Mouse (Mus musculus) lung, embryonic 16.5 days (tissue): ENCODE data around the gene Tpo. TPM values are rescaled to one million over a fixed set of nuclear protein-coding genes. Genes with fewer than 3 reads are reported as not detected.

Experiments used
- ATAC-seq: fragments of 200-750 bp; cut with Nextera tagmentation; 2 replicates; pipeline ENCODE4 v1.8.0; 2017; ENCODE audit warnings: low read depth, mild to moderate bottlenecking, moderate library complexity
- H3K27ac ChIP-seq: fragments of 300-500 bp; sonication (generic); 2 replicates; pipeline ENCODE4 v1.5.1; 2014; ENCODE audit warnings: mild to moderate bottlenecking, control low read depth, low read length
- H3K27me3 ChIP-seq: fragments of 300-500 bp; sonication (generic); 2 replicates; pipeline ENCODE4 v1.6.1; 2014; ENCODE audit warnings: low read depth, low read length, mixed read lengths; ENCODE audit not compliant: control insufficient read depth, insufficient read depth
- H3K36me3 ChIP-seq: fragments of 300-500 bp; sonication (generic); 2 replicates; pipeline ENCODE4 v1.6.1; 2014; ENCODE audit warnings: low read length; ENCODE audit not compliant: control insufficient read depth, insufficient read depth
- H3K4me1 ChIP-seq: fragments of 300-500 bp; sonication (generic); replicated peaks from 2 replicates; pipeline ENCODE4 v1.6.1; 2014; ENCODE audit warnings: low read length, mixed read lengths; ENCODE audit not compliant: control insufficient read depth, insufficient read depth
- H3K4me2 ChIP-seq: fragments of 300-500 bp; sonication (generic); 2 replicates; pipeline ENCODE4 v1.6.1; 2014; ENCODE audit warnings: low read depth, low read length, control low read depth
- H3K4me3 ChIP-seq: fragments of 300-500 bp; sonication (generic); 2 replicates; pipeline ENCODE4 v1.5.1; 2014; ENCODE audit warnings: mild to moderate bottlenecking, low read length, control low read depth
- H3K9ac ChIP-seq: fragments of 300-500 bp; sonication (generic); 2 replicates; pipeline ENCODE4 v1.6.1; 2014; ENCODE audit warnings: low read length, control low read depth
- H3K9me3 ChIP-seq: fragments of 300-500 bp; sonication (generic); 2 replicates; pipeline ENCODE4 v1.6.1; 2016; ENCODE audit warnings: low read length; ENCODE audit not compliant: control insufficient read depth
- whole genome bisulfite sequencing: fragments of 180-500 bp; shearing (Covaris S2); extraction: QIAGEN DNeasy Blood & Tissue Kit; methylation state at CpG from one replicate; pipeline ENCODE4 v1.1.7; 2014; 5-methylcytosine and 5-hydroxymethylcytosine counted together
- polyA plus RNA-seq: library from polyadenylated mRNA; unstranded; fragments of >200 nt; fragmentation: Nextera tagmentation; extraction: Ambion mirVana; gene quantifications from 2 replicates; pipeline ENCODE4 v1.2.1, GENCODE M21; 2015

Gene Tpo
- polyA plus RNA-seq, result not detected in 2 replicates

DNA sequence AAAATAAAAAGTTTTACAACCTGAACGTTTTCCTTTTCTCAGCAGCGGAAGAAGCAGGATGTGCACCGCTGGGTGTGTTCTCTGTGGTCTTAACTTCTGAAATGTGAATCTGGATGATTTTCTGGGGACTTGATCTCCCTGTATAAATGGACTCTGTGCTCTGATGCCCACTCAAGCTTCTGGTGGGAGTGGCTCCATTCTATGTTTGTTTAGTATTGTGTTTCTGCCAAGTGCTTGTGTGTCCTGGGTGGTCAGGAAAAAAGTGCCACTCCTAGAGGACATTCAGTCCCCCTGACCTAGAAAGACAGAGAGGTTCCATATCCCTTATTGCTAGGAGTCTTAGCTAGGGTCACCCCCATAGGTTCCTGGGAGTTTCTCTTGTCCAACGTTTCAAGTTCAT lies at the start of gene Tpo:
Gene Tpo (minus strand): TSS at position 101 of the 400 bp plus-strand sequence.
- H3K27ac ChIP-seq, result no peak within 1 kb of the TSS
- WGBS, result 78% methylated on average over 4 of the region's 4 CpGs
- no peaks in the 10 kb centered on the region for H3K27me3 ChIP-seq
- no peak for ATAC-seq
- no peaks in the 10 kb centered on the region for H3K4me1 ChIP-seq
- no peaks in the 10 kb centered on the region for H3K9me3 ChIP-seq
- no peak within 1 kb of the TSS for H3K4me3 ChIP-seq
- no peak within 1 kb of the TSS for H3K4me2 ChIP-seq
- H3K36me3 ChIP-seq, result no peaks in the 10 kb centered on the region
- H3K9ac ChIP-seq, result no peak within 1 kb of the TSS

DNA sequence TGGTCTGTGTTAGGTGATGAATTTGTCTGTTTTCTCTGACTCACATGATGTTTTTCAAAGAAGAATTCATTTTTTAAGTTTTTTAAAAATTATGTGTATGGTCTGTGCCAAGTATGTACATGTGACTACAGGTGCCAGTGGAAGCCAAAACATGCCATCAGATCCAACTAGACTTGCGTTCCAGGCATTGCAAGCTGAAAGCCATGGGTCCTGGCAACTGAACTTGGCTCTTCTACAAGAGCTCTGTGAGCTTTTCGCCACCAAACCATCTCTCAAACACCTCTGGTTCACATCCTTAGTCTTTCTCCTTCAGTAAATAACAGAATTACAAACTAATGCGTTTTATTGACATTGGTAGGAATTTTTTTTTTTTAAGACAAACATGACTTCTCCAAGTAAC lies 49.3 kb upstream of the Tpo start:
- Histone ChIP-seq H3K9ac (no peak overlapping the region), H3K9me3 (no peaks in the 10 kb centered on the region), H3K27me3 (no peaks in the 10 kb centered on the region), H3K36me3 (no peaks in the 10 kb centered on the region), H3K4me1 (no peaks in the 10 kb centered on the region), H3K27ac (no peak overlapping the region), H3K4me2 (no peak overlapping the region), H3K4me3 (no peak overlapping the region)
- WGBS, result 69% methylated on average over 3 of the region's 3 CpGs
- ATAC-seq, result no peak

DNA sequence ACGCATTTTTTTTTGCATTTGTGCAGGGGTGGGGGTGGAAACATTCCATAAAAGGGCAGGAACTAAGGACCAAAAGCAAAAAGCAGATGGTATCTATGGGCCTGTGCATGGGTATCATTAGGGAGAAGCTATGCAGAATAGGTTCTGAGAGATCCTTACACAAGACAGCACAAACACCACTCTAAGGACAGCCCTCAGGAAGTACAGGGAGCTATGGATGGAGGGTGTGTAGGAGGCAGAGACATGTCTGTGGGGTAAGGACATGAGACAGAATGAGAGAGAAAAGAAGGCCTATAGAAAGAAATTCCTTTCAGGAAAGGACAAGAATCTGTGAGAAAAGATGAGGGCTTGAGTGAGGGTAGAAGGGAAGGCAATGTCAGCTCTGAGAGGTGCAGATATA lies 47.2 kb upstream of the Tpo start:
- no peaks in the 10 kb centered on the region for H3K27me3 ChIP-seq
- no peak overlapping the region for H3K9ac ChIP-seq
- no peak overlapping the region for H3K27ac ChIP-seq
- no peak for ATAC-seq
- H3K9me3 ChIP-seq, result no peaks in the 10 kb centered on the region
- H3K4me2 ChIP-seq, result no peak overlapping the region
- H3K4me1 ChIP-seq, result no peaks in the 10 kb centered on the region
- 68% methylated on average over 1 of the region's 1 CpGs for WGBS
- H3K36me3 ChIP-seq, result no peaks in the 10 kb centered on the region
- H3K4me3 ChIP-seq, result no peak overlapping the region

DNA sequence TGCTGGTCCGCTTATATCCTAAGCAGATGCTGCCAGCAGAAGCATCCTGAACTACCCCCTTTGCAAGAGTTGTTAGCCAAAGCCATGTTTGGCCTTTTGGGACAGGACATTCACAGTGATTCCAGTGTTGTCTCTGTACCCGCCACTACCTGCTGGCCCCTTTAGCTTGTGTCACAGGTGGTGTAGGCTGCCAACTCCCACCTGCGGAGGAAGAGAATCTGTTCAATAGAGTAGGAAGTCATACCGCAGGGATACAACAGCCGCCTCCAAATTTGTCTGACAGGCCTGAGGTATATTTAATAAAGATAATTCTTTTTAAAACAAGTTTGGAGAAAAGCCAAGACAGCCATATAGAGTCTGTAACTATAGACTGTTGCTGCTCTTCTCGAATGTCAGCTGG lies 45.5 kb upstream of the Tpo start:
- no peaks in the 10 kb centered on the region for H3K27me3 ChIP-seq
- no peak for ATAC-seq
- no peaks in the 10 kb centered on the region for H3K36me3 ChIP-seq
- H3K27ac ChIP-seq, result no peak overlapping the region
- no peak overlapping the region for H3K4me3 ChIP-seq
- WGBS, result 64% methylated on average over 6 of the region's 6 CpGs
- H3K4me2 ChIP-seq, result no peak overlapping the region
- H3K9ac ChIP-seq, result no peak overlapping the region
- H3K4me1 ChIP-seq, result no peaks in the 10 kb centered on the region
- no peaks in the 10 kb centered on the region for H3K9me3 ChIP-seq

DNA sequence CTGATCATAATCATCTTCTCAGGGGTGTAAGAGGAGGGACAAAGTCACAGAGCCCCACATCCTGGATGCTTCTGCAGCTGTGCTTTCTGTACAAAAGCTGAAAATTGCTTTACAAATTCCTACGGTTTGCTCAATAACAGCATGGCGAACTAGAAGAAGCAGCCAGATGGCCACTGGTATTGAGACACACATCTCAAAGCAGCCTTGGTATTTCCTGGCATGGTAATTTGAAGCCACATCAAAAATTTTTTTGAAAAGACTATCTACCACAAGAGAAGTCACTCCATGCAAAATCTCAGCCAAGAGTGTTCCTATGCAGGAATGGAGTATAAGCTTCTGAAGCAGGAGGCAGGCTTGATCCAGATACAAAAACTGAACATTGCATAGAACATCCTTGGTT lies 45.1 kb upstream of the Tpo start:
- Histone ChIP-seq H3K4me3 (no peak overlapping the region), H3K4me1 (no peaks in the 10 kb centered on the region), H3K27ac (no peak overlapping the region), H3K4me2 (no peak overlapping the region), H3K27me3 (no peaks in the 10 kb centered on the region), H3K9ac (no peak overlapping the region), H3K36me3 (no peaks in the 10 kb centered on the region), H3K9me3 (no peaks in the 10 kb centered on the region)
- WGBS, result 75% methylated on average over 2 of the region's 2 CpGs
- no peak for ATAC-seq

DNA sequence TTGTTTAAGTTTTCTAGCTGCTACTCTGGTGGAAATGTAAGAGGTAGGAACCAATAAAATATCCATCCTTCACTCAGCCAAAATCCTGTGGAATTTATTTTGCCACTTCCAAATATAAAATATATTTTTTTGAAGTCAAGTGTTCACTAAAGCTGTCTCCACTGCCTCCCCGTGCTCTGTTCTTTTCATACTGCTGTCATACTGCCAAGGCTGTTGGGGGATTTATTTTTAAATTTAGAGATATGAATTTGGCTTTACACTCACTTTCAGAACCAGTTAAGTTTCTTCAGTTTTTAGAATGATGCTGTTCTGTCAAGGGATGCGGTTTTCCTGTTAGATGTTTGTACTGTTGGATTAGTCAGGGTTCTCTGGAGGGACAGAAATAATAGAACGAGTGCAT lies 36.1 kb upstream of the Tpo start:
- no peak overlapping the region for H3K9ac ChIP-seq
- no peak overlapping the region for H3K4me3 ChIP-seq
- WGBS, result 53% methylated on average over 3 of the region's 3 CpGs
- no peaks in the 10 kb centered on the region for H3K9me3 ChIP-seq
- no peaks in the 10 kb centered on the region for H3K4me1 ChIP-seq
- no peak for ATAC-seq
- no peaks in the 10 kb centered on the region for H3K27me3 ChIP-seq
- H3K4me2 ChIP-seq, result no peak overlapping the region
- H3K36me3 ChIP-seq, result no peaks in the 10 kb centered on the region
- no peak overlapping the region for H3K27ac ChIP-seq

DNA sequence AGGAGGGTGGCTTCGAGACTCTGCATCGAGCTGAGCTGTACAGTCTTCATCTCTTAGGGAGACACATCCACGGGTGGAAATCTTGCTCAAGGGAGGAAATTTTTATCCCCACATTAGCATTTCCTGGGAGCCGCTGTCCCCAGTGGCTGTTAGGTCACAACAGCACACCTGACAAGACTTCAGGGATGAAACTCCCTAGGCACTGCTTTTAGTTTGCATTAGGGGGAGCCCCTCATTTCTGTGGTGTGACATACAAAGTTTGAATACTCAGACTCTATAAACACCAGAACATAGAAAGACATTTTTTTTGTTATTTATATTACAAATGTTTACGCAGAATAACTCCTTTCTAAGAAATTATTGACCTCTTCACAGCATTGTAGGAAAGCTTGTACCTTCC lies 32.1 kb upstream of the Tpo start:
- Histone ChIP-seq H3K4me1 (no peaks in the 10 kb centered on the region), H3K36me3 (no peaks in the 10 kb centered on the region), H3K9me3 (no peaks in the 10 kb centered on the region), H3K4me2 (no peak overlapping the region), H3K27ac (no peak overlapping the region), H3K9ac (no peak overlapping the region), H3K27me3 (no peaks in the 10 kb centered on the region), H3K4me3 (no peak overlapping the region)
- 77% methylated on average over 5 of the region's 5 CpGs for WGBS
- no peak for ATAC-seq

DNA sequence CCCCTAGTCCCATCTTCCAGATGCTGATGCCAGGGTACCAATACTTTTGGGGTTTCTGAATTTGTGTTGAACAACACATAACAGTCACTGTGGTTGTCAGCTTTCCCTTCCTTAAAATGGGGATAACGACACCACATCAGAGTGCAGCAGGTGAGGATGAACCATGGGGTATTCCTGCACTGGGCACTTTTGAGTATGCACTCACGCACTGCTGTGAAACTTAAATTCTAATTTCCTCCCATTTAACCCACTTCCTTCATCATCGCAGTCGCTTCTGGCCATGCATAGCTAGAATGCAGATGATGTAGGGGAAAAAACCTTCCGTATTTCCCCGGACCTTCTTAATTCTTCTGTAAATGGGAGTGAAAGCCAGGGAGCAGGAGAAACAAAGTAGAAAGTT lies 31.6 kb upstream of the Tpo start:
- H3K27me3 ChIP-seq, result no peaks in the 10 kb centered on the region
- no peak overlapping the region for H3K27ac ChIP-seq
- no peaks in the 10 kb centered on the region for H3K9me3 ChIP-seq
- no peaks in the 10 kb centered on the region for H3K36me3 ChIP-seq
- 92% methylated on average over 6 of the region's 6 CpGs for WGBS
- H3K4me3 ChIP-seq, result no peak overlapping the region
- no peak overlapping the region for H3K4me2 ChIP-seq
- H3K9ac ChIP-seq, result no peak overlapping the region
- no peak for ATAC-seq
- no peaks in the 10 kb centered on the region for H3K4me1 ChIP-seq

DNA sequence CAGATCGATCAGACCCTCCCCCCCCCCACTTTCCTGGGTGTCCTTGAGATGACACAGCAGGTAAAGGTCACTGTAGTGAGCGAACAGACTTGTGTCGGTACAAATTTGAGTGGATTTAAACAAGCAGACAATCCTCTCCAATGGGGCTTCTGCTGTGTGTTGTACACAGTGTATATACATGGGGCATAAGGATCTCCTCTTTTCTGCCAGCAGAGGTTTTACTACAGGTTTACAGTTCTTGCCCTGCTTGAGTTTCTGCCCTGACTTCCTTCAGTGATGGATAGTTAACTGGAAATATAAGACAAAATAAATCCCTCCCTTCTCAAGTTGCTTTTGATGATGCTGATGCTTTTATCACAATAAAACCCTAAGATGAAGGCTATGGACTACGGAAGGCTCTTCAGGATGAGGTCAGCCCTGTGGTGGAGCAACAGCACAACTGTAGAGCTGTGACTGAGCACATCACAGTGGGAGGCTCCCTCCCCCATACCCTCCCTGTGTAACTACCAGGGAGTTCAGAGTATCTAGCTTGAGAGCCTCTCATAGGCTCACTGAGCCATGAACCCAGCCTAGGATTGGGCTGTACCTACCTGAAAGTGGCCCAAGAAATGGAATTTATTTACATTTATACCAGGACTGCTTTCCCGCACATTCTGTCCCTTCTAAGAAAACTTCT lies 29.4 kb upstream of the Tpo start:
- ATAC-seq, result no peak
- no peaks in the 10 kb centered on the region for H3K36me3 ChIP-seq
- no peaks in the 10 kb centered on the region for H3K9me3 ChIP-seq
- no peak overlapping the region for H3K4me3 ChIP-seq
- no peak overlapping the region for H3K4me2 ChIP-seq
- H3K9ac ChIP-seq, result no peak overlapping the region
- 64% methylated on average over 5 of the region's 5 CpGs for WGBS
- no peak overlapping the region for H3K27ac ChIP-seq
- H3K4me1 ChIP-seq, result no peaks in the 10 kb centered on the region
- H3K27me3 ChIP-seq, result no peaks in the 10 kb centered on the region

DNA sequence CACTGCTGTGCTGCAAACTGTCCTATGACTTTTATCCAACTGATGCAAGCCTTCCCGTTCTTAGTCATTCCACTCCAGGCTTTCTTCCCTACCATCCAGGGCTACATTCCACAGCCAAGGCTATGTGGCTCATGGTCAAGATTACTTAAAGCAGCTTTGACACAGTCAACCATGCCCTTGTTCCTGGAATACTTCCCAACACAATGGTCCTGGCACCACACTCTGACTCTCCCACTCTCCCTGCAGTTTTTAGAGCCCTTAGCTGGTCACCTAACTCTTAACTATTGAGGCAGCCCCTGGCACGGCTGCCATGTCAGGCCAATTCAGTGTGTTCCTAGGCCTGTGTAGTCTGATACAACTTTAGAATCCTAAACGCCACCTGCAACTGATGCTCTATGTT lies 28.1 kb upstream of the Tpo start:
- no peaks in the 10 kb centered on the region for H3K4me1 ChIP-seq
- peak; percentile 64 for ATAC-seq
- no peaks in the 10 kb centered on the region for H3K9me3 ChIP-seq
- no peaks in the 10 kb centered on the region for H3K27me3 ChIP-seq
- H3K4me3 ChIP-seq, result no peak overlapping the region
- H3K4me2 ChIP-seq, result no peak overlapping the region
- 54% methylated on average over 3 of the region's 3 CpGs for WGBS
- H3K27ac ChIP-seq, result no peak overlapping the region
- H3K9ac ChIP-seq, result no peak overlapping the region
- H3K36me3 ChIP-seq, result no peaks in the 10 kb centered on the region
